Mouse (Mus musculus) embryonic facial prominence, embryonic 14.5 days (tissue): ENCODE results near the gene Fen1. TPM values are rescaled to one million over a fixed set of nuclear protein-coding genes. Genes with fewer than 3 reads are reported as not detected.

Source experiments
- ATAC-seq: fragments of 200-750 bp; cut with Nextera tagmentation; 2 replicates; pipeline ENCODE4 v1.8.0; 2017; ENCODE audit warnings: low read depth, moderate number of reproducible peaks, moderate TSS enrichment
- DNase-seq: peaks from one replicate; pipeline ENCODE4 v3.0.0-alpha.2; 2015; ENCODE audit warnings: low spot score
- H3K27ac ChIP-seq: fragments of 300-500 bp; sonication (generic); replicated peaks from 2 replicates; pipeline ENCODE4 v1.5.1; 2014; ENCODE audit warnings: low read depth, mild to moderate bottlenecking, low read length, moderate library complexity
- H3K27me3 ChIP-seq: fragments of 300-500 bp; sonication (generic); replicated peaks from 2 replicates; pipeline ENCODE4 v1.6.1; 2014; ENCODE audit warnings: low read length; ENCODE audit not compliant: control insufficient read depth, insufficient read depth
- H3K36me3 ChIP-seq: fragments of 300-500 bp; sonication (generic); 2 replicates; pipeline ENCODE4 v1.6.1; 2014; ENCODE audit warnings: low read length, mixed read lengths; ENCODE audit not compliant: control insufficient read depth, insufficient read depth
- H3K4me1 ChIP-seq: fragments of 300-500 bp; sonication (generic); 2 replicates; pipeline ENCODE4 v1.6.1; 2014; ENCODE audit warnings: antibody characterized with exemption, low read length; ENCODE audit not compliant: control insufficient read depth, insufficient read depth
- H3K4me2 ChIP-seq: fragments of 300-500 bp; sonication (generic); 2 replicates; pipeline ENCODE4 v1.6.1; 2014; ENCODE audit warnings: low read depth, mild to moderate bottlenecking, low read length, moderate library complexity, mixed read lengths
- H3K4me3 ChIP-seq: fragments of 300-500 bp; sonication (generic); 2 replicates; pipeline ENCODE4 v1.5.1; 2014; ENCODE audit warnings: low read depth, mild to moderate bottlenecking, low read length
- H3K9ac ChIP-seq: fragments of 300-500 bp; sonication (generic); 2 replicates; pipeline ENCODE4 v1.6.1; 2014; ENCODE audit warnings: low read depth, mild to moderate bottlenecking, low read length, moderate library complexity, mixed read lengths
- H3K9me3 ChIP-seq: fragments of 300-500 bp; sonication (generic); 2 replicates; pipeline ENCODE4 v1.6.1; 2016; ENCODE audit warnings: low read length; ENCODE audit not compliant: control insufficient read depth
- WGBS: fragments of 180-500 bp; shearing (Covaris S2); extraction: QIAGEN DNeasy Blood & Tissue Kit; methylation state at CpG from one replicate; pipeline ENCODE4 v1.1.7; 2014; 5-methylcytosine and 5-hydroxymethylcytosine counted together
- polyA plus RNA-seq: library from polyadenylated mRNA; unstranded; fragments of >200 nt; fragmentation: Nextera tagmentation; extraction: Ambion mirVana; gene quantifications from 2 replicates; pipeline ENCODE4 v1.2.1, GENCODE M21; 2014

Gene Fen1
- polyA plus RNA-seq, 1 experiment from 2014 or later = 52.7 TPM

GRCm38 (mm10) chr19:10238477-10238876 is 34.5 kb upstream of the Fen1 start:
- Histone ChIP-seq H3K27ac (no peak overlapping the region), H3K4me3 (no peak overlapping the region), H3K9me3 (no peaks in the 10 kb centered on the region), H3K4me2 (no peak overlapping the region), H3K36me3 (no peaks in the 10 kb centered on the region), H3K4me1 (0 out of 2 replicates have a peak, but pooled peaks cover 3% of the 10 kb centered on the region), H3K27me3 (peaks cover 3% of the 10 kb centered on the region; the same call in 1 of the 2 replicates), H3K9ac (no peak overlapping the region)
- ATAC-seq = no peak
- 80% methylated on average over 3 of the region's 3 CpGs for WGBS
- no peak for DNase-seq

DNA sequence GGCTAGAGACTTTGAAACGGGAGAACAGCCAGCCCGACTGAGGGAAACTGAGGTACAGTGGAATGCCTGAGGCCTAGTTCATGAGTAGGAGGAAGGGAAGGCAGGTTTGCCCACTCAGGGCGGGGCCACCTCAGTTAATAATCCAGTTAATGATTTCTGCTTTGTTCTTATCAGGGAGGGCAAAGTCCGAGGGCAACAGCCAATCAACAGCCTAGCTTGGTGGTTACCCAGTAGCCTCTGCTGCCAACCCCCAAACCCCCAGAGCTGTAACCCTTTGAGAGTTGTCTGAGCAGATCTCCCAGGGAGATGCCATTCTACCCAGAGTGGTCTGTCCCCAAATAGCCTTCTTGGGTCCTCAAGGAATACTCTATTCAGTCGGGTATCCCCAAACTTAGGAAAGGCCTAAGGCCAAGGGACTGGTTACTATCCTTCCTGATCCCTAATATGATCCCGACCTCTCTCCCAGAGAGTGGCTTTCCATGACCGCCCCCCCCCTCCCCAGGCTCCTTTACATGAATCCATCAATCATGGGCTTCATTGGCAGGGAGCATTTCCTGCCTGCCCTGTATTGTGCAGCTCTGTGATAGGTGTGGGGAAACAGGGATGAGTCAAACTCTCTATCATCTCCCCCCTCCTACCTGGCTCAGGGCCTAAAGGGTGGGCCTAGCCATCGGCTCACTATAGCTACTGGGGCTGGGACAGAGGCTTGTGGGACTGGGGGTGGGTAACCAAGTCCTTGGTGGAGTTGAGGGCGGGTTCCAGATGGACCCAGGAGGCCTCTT is 32.0 kb upstream of the Fen1 start:
- Histone ChIP-seq H3K4me3 (no peak overlapping the region), H3K9ac (no peak overlapping the region), H3K4me2 (no peak overlapping the region), H3K27me3 (peaks cover 3% of the 10 kb centered on the region; the same call in 1 of the 2 replicates), H3K4me1 (peaks cover 2% of the 10 kb centered on the region; the same call in 1 of the 2 replicates), H3K27ac (no peak overlapping the region), H3K9me3 (no peaks in the 10 kb centered on the region), H3K36me3 (no peaks in the 10 kb centered on the region)
- ATAC-seq (no peak), DNase-seq (no peak)
- WGBS = 76% methylated on average over 9 of the region's 9 CpGs

- DNase-seq = no peak
- Histone ChIP-seq H3K4me3 (no peak overlapping the region), H3K27me3 (no peaks in the 10 kb centered on the region), H3K27ac (no peak overlapping the region), H3K4me1 (peaks cover 5% of the 10 kb centered on the region; the same call in 1 of the 2 replicates), H3K4me2 (no peak overlapping the region), H3K9me3 (no peaks in the 10 kb centered on the region), H3K9ac (no peak overlapping the region), H3K36me3 (no peaks in the 10 kb centered on the region)
- 40% methylated on average over 9 of the region's 9 CpGs for WGBS
- ATAC-seq = no peak
Observed at GRCm38 (mm10) chr19:10232327-10233017, 28.5 kb upstream of the Fen1 start.

GRCm38 (mm10) chr19:10231871-10232270 is 27.9 kb upstream of the Fen1 start:
- Histone ChIP-seq H3K4me3 (no peak overlapping the region), H3K9me3 (no peaks in the 10 kb centered on the region), H3K27ac (no peak overlapping the region), H3K4me2 (no peak overlapping the region), H3K4me1 (peaks cover 5% of the 10 kb centered on the region; the same call in 1 of the 2 replicates), H3K36me3 (no peaks in the 10 kb centered on the region), H3K27me3 (no peaks in the 10 kb centered on the region), H3K9ac (no peak overlapping the region)
- ATAC-seq (no peak), DNase-seq (no peak)
- 32% methylated on average over 5 of the region's 5 CpGs for WGBS

DNA sequence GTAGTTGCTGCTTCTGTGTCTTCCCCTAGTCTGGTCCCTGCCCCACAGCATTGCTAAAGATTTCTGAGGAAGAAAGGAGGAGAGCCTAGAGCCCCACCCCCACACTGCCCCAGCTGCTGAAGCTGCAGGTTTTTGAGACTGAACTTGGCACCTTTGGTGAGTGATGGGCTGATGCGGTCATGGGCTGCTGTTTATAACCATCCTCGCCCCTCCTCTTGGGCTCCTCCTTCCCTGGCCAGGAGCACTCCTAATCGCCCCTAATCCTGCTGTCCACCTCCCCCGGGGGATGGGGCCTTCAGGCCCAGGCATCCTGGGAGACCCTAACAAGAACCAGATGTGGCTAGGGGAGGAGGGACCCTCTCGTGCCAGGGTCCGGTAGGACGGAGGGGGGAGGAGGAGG is 27.0 kb upstream of the Fen1 start:
- ATAC-seq (no peak), DNase-seq (no peak)
- H3K27ac ChIP-seq = no peak overlapping the region

GRCm38 (mm10) chr19:10225767-10226166 is 21.8 kb upstream of the Fen1 start:
- Histone ChIP-seq H3K4me1 (0 out of 2 replicates have a peak, but pooled peaks cover 8% of the 10 kb centered on the region), H3K9me3 (no peaks in the 10 kb centered on the region), H3K27me3 (no peaks in the 10 kb centered on the region), H3K36me3 (no peaks in the 10 kb centered on the region), H3K4me2 (no peak overlapping the region), H3K27ac (no peak overlapping the region), H3K9ac (no peak overlapping the region), H3K4me3 (no peak overlapping the region)
- WGBS = 70% methylated on average over 4 of the region's 4 CpGs
- ATAC-seq = no peak
- DNase-seq = no peak

More for the DNA sequence above, 27.0 kb upstream of the Fen1 start:
- WGBS = 9% methylated on average over 7 of the region's 7 CpGs
- Histone ChIP-seq H3K27me3 (no peaks in the 10 kb centered on the region), H3K9ac (no peak overlapping the region; the same call in 1 of the 2 replicates), H3K4me1 (peaks cover 5% of the 10 kb centered on the region; the same call in 1 of the 2 replicates), H3K36me3 (no peaks in the 10 kb centered on the region), H3K4me3 (no peak overlapping the region), H3K4me2 (no peak overlapping the region), H3K9me3 (no peaks in the 10 kb centered on the region)

DNA sequence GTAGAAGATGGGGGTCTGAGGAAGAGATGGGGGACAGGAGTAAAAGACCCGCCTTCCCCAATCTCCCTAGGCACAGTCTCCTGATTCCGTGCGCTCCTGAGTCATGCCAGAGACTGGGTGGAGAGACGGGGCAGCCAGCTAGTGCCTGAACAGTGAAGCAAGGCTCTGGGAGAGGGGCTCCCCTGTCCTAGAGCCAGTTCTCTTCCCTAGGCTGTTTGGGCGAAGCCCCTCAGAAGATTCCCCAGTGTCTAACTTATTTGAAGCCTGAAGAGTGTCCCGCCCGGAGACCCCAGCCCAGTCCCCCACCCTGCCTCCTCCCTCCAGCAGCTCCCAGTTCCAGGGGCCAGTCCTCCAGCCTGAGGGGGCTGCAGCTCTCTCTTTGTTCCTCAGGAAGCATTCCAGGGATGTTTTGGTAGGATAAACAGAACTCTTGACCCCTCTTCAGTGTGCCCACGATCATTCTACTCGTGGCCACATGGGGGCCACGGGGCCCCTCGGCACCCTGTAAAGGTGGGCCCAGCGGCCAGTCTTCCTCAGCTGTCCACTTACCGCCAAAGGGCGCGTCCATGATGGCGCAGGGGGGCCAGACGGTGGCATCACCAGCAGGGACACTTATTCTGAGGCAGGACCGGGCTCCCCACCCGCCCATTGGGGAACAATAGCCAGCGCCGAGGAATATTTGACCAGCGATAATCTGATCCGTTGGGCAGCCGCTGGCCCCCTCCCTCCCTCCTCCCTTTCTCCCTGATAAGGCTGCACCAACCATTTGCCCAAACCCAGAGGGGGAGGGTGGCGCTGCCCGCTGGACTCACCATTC is 20.9 kb upstream of the Fen1 start:
- Histone ChIP-seq H3K27me3 (no peaks in the 10 kb centered on the region), H3K4me1 (0 out of 2 replicates have a peak, but pooled peaks cover 7% of the 10 kb centered on the region), H3K27ac (no peak overlapping the region), H3K4me2 (peak overlapping the region; percentile 15; the same call in 1 of the 2 replicates), H3K4me3 (no peak overlapping the region), H3K9ac (no peak overlapping the region), H3K36me3 (no peaks in the 10 kb centered on the region), H3K9me3 (no peaks in the 10 kb centered on the region)
- WGBS = 28% methylated on average over 21 of the region's 26 CpGs
- no peak for ATAC-seq
- DNase-seq = no peak

GRCm38 (mm10) chr19:10223561-10223960 is 19.6 kb upstream of the Fen1 start:
- H3K4me1 ChIP-seq = 0 out of 2 replicates have a peak, but pooled peaks cover 7% of the 10 kb centered on the region
- ATAC-seq = no peak
- H3K9me3 ChIP-seq = no peaks in the 10 kb centered on the region
- no peak overlapping the region for H3K4me2 ChIP-seq
- H3K27me3 ChIP-seq = no peaks in the 10 kb centered on the region
- 69% methylated on average over 4 of the region's 4 CpGs for WGBS
- H3K9ac ChIP-seq = no peak overlapping the region
- H3K36me3 ChIP-seq = no peaks in the 10 kb centered on the region
- no peak for DNase-seq
- no peak overlapping the region for H3K27ac ChIP-seq
- no peak overlapping the region for H3K4me3 ChIP-seq
